Mouse (Mus musculus): ENCODE results near the gene Ttc39b.

DNA sequence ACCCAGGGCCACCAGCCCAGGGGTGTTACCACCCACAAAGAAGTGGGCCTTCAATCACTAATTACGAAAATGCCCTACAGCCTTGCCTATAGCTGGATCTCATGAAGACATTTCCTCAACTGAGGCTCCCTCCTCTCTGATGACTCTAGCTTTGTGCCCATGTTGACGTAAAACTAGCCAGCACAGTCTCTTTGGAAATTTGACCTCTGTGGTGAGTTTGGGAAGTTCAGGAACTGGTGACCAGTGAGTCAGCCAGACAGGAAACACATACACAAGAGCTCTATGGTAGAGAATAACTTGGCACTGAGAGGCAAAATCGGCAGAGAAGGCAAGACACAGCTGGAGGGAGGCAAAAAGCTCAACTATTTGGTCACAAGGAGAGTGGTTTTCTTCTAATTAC, 15.1 kb downstream of the Ttc39b start:
- TF ChIP-seq CTCF (IDR thresholded peaks at IDR 0.05; ENCODE audit: low read depth, low read length) (no peak), POLR2A (IDR thresholded peaks at IDR 0.05; ENCODE audit: borderline replicate concordance, low read depth, low read length) (no peak)
